ENCODE assay signal across 23 mouse cellular contexts in genomic region chr2:145619688-145620087, GRCm38 (mm10). TPM values are rescaled to one million over a fixed set of nuclear protein-coding genes. Genes with fewer than 3 reads are reported as not detected.
DNase-seq lines count a peak whose midpoint lies in the region; ATAC-seq and TF ChIP-seq lines count a peak whose summit lies in the region.
"Had no signal": no experiment of that assay in that cellular context is flagged by ENCODE, and none has a peak within 500 bp of the region (broad histone marks: within the 10 kb centered on the region; RNA-seq: fewer than 3 reads in every experiment).

No protein-coding gene starts in this region.

- 50% methylated on average over 4 of the region's 4 CpGs for WGBS in kidney, embryonic 16.5 days
- 55% methylated on average over 4 of the region's 4 CpGs for WGBS in kidney, embryonic 14.5 days
- 71% methylated on average over 4 of the region's 4 CpGs for WGBS in midbrain, embryonic 16.5 days
- 88% methylated on average over 4 of the region's 4 CpGs for WGBS in midbrain, embryonic 10.5 days

- DNase-seq in frontal cortex, postnatal 25 days (ENCODE audit: low spot score in 2 of 2): no peak
- no peak for DNase-seq in midbrain, embryonic 10.5 days (ENCODE audit: low spot score)
- peak; percentile 33 for DNase-seq in brain, embryonic 14.5 days (ENCODE audit: low read depth)
- no peak for DNase-seq in gastrocnemius, adult 8-10 months (ENCODE audit: low spot score in 2 of 2)
- DNase-seq: adrenal gland, postnatal 14 days; cerebellum, postnatal 25 days; gastrocnemius, adult 2 months; kidney, adult 8-10 months; lung, adult 18-20 months; lung, postnatal 10 days; midbrain, embryonic 14.5 days; thymus, adult 18-20 months; thymus, postnatal 36 days had no signal

- H3K27ac ChIP-seq in kidney, embryonic 16.5 days (ENCODE audit: low read length): no peak overlapping the region
- H3K27ac ChIP-seq in kidney, embryonic 14.5 days (ENCODE audit: low read depth, low read length): no peak overlapping the region
- H3K27ac ChIP-seq in midbrain, embryonic 16.5 days (ENCODE audit: low read length): no peak overlapping the region
- H3K27ac ChIP-seq in midbrain, embryonic 10.5 days (replicated peaks): no peak overlapping the region
- H3K27ac ChIP-seq: embryonic facial prominence, embryonic 12.5 days; gastrocnemius, adult 2 months; heart, embryonic 10.5 days; hindbrain, embryonic 13.5 days; limb, embryonic 13.5 days; liver, embryonic 12.5 days had no signal

- no peaks in the 10 kb centered on the region for H3K27me3 ChIP-seq in kidney, embryonic 16.5 days (ENCODE audit: insufficient read depth, low read length)
- H3K27me3 ChIP-seq in kidney, embryonic 14.5 days (ENCODE audit: control insufficient read depth, insufficient read depth, low read length): no peaks in the 10 kb centered on the region
- no peaks in the 10 kb centered on the region for H3K27me3 ChIP-seq in midbrain, embryonic 16.5 days (ENCODE audit: control insufficient read depth, insufficient read depth, low read depth, low read length)
- H3K27me3 ChIP-seq in midbrain, embryonic 10.5 days (ENCODE audit: low read depth, poor library complexity, severe bottlenecking): no peaks in the 10 kb centered on the region
- H3K27me3 ChIP-seq: embryonic facial prominence, embryonic 12.5 days; hindbrain, embryonic 13.5 days; limb, embryonic 13.5 days; liver, embryonic 12.5 days had no signal

- no peak overlapping the region for H3K9ac ChIP-seq in kidney, embryonic 16.5 days (replicated peaks; ENCODE audit: low read length)
- no peak overlapping the region for H3K9ac ChIP-seq in kidney, embryonic 14.5 days (ENCODE audit: low read depth, low read length)
- H3K9ac ChIP-seq in midbrain, embryonic 16.5 days (ENCODE audit: low read depth, low read length): no peak overlapping the region
- H3K9ac ChIP-seq: embryonic facial prominence, embryonic 12.5 days; hindbrain, embryonic 13.5 days; limb, embryonic 13.5 days; liver, embryonic 12.5 days had no signal

- TF ChIP-seq POLR2A in brain, embryonic 14.5 days (IDR thresholded peaks at IDR 0.05; ENCODE audit: borderline replicate concordance, extremely low read depth, insufficient read depth, insufficient read length, poor library complexity, severe bottlenecking): no peak

- no peaks in the 10 kb centered on the region for H3K36me3 ChIP-seq in kidney, embryonic 16.5 days (ENCODE audit: insufficient read depth, low read length)
- H3K36me3 ChIP-seq in kidney, embryonic 14.5 days (ENCODE audit: control insufficient read depth, insufficient read depth, low read length): no peaks in the 10 kb centered on the region
- H3K36me3 ChIP-seq in midbrain, embryonic 16.5 days (ENCODE audit: control insufficient read depth, insufficient read depth, low read length): no peaks in the 10 kb centered on the region
- H3K36me3 ChIP-seq in midbrain, embryonic 10.5 days: no peaks in the 10 kb centered on the region
- H3K36me3 ChIP-seq: embryonic facial prominence, embryonic 12.5 days; heart, embryonic 10.5 days; hindbrain, embryonic 13.5 days; limb, embryonic 13.5 days; liver, embryonic 12.5 days had no signal

- peak; percentile 55; the same call in 1 of the 2 replicates for ATAC-seq in frontal cortex, adult (ENCODE audit: low TSS enrichment)
- ATAC-seq in kidney, embryonic 16.5 days (ENCODE audit: low FRiP score, low TSS enrichment): peak; percentile 67; the same call in 1 of the 2 replicates
- no peak for ATAC-seq in kidney, embryonic 14.5 days (ENCODE audit: low FRiP score, low TSS enrichment)
- ATAC-seq in midbrain, embryonic 16.5 days: peak; percentile 77
- ATAC-seq: CD4-positive, CD25-positive, alpha-beta regulatory T cell, adult 4 months; liver, embryonic 12.5 days had no signal

- no peak overlapping the region for H3K4me2 ChIP-seq in kidney, embryonic 16.5 days (replicated peaks; ENCODE audit: low read depth, low read length)
- no peak overlapping the region for H3K4me2 ChIP-seq in kidney, embryonic 14.5 days (replicated peaks; ENCODE audit: low read depth, low read length)
- H3K4me2 ChIP-seq in midbrain, embryonic 16.5 days (ENCODE audit: low read length): no peak overlapping the region
- H3K4me2 ChIP-seq: embryonic facial prominence, embryonic 12.5 days; hindbrain, embryonic 13.5 days; limb, embryonic 13.5 days; liver, embryonic 12.5 days had no signal

- no peak for TF ChIP-seq CTCF in brain, embryonic 14.5 days (IDR thresholded peaks at IDR 0.05; ENCODE audit: borderline replicate concordance, extremely low read depth, insufficient read depth, insufficient read length)

- H3K9me3 ChIP-seq in kidney, embryonic 16.5 days (ENCODE audit: low read length): no peaks in the 10 kb centered on the region
- no peaks in the 10 kb centered on the region for H3K9me3 ChIP-seq in kidney, embryonic 14.5 days (ENCODE audit: control insufficient read depth, low read length)
- H3K9me3 ChIP-seq in midbrain, embryonic 16.5 days (replicated peaks; ENCODE audit: control insufficient read depth, low read length, poor library complexity, severe bottlenecking): no peaks in the 10 kb centered on the region
- no peaks in the 10 kb centered on the region for H3K9me3 ChIP-seq in midbrain, embryonic 10.5 days (replicated peaks)
- H3K9me3 ChIP-seq: embryonic facial prominence, embryonic 12.5 days; heart, embryonic 10.5 days; hindbrain, embryonic 13.5 days; limb, embryonic 13.5 days; liver, embryonic 12.5 days had no signal

- 0 out of 2 replicates have a peak, but pooled peaks cover 10% of the 10 kb centered on the region for H3K4me1 ChIP-seq in kidney, embryonic 16.5 days (ENCODE audit: insufficient read depth, low read length)
- H3K4me1 ChIP-seq in kidney, embryonic 14.5 days (ENCODE audit: control insufficient read depth, insufficient read depth, low read length): no peaks in the 10 kb centered on the region
- no peaks in the 10 kb centered on the region for H3K4me1 ChIP-seq in midbrain, embryonic 16.5 days (ENCODE audit: control insufficient read depth, insufficient read depth, low read length)
- peaks cover 10% of the 10 kb centered on the region for H3K4me1 ChIP-seq in midbrain, embryonic 10.5 days
- H3K4me1 ChIP-seq: embryonic facial prominence, embryonic 12.5 days; liver, embryonic 12.5 days had no signal

- H3K4me3 ChIP-seq in kidney, embryonic 16.5 days (ENCODE audit: low read length): no peak overlapping the region
- H3K4me3 ChIP-seq in kidney, embryonic 14.5 days (ENCODE audit: low read length): no peak overlapping the region
- no peak overlapping the region for H3K4me3 ChIP-seq in midbrain, embryonic 16.5 days (ENCODE audit: low read depth, low read length)
- H3K4me3 ChIP-seq in midbrain, embryonic 10.5 days: no peak overlapping the region
- H3K4me3 ChIP-seq: embryonic facial prominence, embryonic 12.5 days; gastrocnemius, adult 2 months; heart, embryonic 10.5 days; hindbrain, embryonic 13.5 days; limb, embryonic 13.5 days; liver, embryonic 12.5 days had no signal

RNA-seq across cellular contexts. Expression of gene Rin2, which starts 55.3 kb away (rescaled TPM):
- 32.5 and 37.7 TPM in 2 replicates for polyA plus RNA-seq in kidney, embryonic 16.5 days (2015; fragmentation: Nextera tagmentation; extraction: Ambion mirVana)
- 21.3 and 36.3 TPM in 2 replicates for polyA plus RNA-seq in kidney, embryonic 14.5 days (2014; fragmentation: Nextera tagmentation; extraction: Ambion mirVana)
- polyA plus RNA-seq in midbrain, embryonic 16.5 days (2015; fragmentation: Nextera tagmentation; extraction: Ambion mirVana): 16.1 and 17.0 TPM in 2 replicates
- 10.6 and 11.5 TPM in 2 replicates for polyA plus RNA-seq in midbrain, embryonic 10.5 days (2016; fragmentation: Nextera tagmentation; extraction: Ambion mirVana)
- polyA plus RNA-seq in brain, embryonic 14.5 days (2012; rRNA removed): 7.0 and 12.0 TPM in 2 replicates
- total RNA-seq in gastrocnemius, adult 8-10 months (2022): 10 to 100 TPM in 2 of 4 experiments, 1 to 10 TPM in 2; 5.3 to 12.9 (median 10.1) TPM
